Mouse (Mus musculus): Measurements from ENCODE around the gene Amotl1. TPM values are rescaled to one million over a fixed set of nuclear protein-coding genes. Genes with fewer than 3 reads are reported as not detected.

Gene Amotl1
- polyA plus RNA-seq, 1 experiment from 2014 or later, result 19.1 TPM

- Histone ChIP-seq H3K4me2 (ENCODE audit: low read depth) (no peak overlapping the region), H3K4me3 (ENCODE audit: low read depth, low read length) (no peak overlapping the region), H3K9ac (ENCODE audit: low read length) (no peak overlapping the region), H3K36me3 (ENCODE audit: control insufficient read depth, insufficient read depth, low read length) (peaks cover 14% of the 10 kb centered on the region), H3K27me3 (ENCODE audit: control insufficient read depth, insufficient read depth, low read length) (no peaks in the 10 kb centered on the region), H3K27ac (ENCODE audit: low read depth, low read length) (no peak overlapping the region), H3K9me3 (ENCODE audit: control insufficient read depth, low read length) (no peaks in the 10 kb centered on the region), H3K4me1 (ENCODE audit: control insufficient read depth, insufficient read depth, low read length) (no peaks in the 10 kb centered on the region)
- ATAC-seq (ENCODE audit: insufficient read depth, low FRiP score, low TSS enrichment) (no peak), DNase-seq (ENCODE audit: low spot score) (no peak)
- WGBS, result 92% methylated on average over 7 of the region's 7 CpGs
Measured at GRCm38 (mm10) chr9:14563351-14563750, 81.5 kb downstream of the Amotl1 start.

GRCm38 (mm10) chr9:14560545-14560944 lies 84.3 kb downstream of the Amotl1 start:
- Histone ChIP-seq H3K4me1 (ENCODE audit: control insufficient read depth, insufficient read depth, low read length) (no peaks in the 10 kb centered on the region), H3K4me3 (ENCODE audit: low read depth, low read length) (no peak overlapping the region), H3K9me3 (ENCODE audit: control insufficient read depth, low read length) (no peaks in the 10 kb centered on the region), H3K9ac (ENCODE audit: low read length) (no peak overlapping the region), H3K27ac (ENCODE audit: low read depth, low read length) (no peak overlapping the region), H3K4me2 (ENCODE audit: low read depth) (no peak overlapping the region), H3K36me3 (ENCODE audit: control insufficient read depth, insufficient read depth, low read length) (peaks cover 28% of the 10 kb centered on the region), H3K27me3 (ENCODE audit: control insufficient read depth, insufficient read depth, low read length) (no peaks in the 10 kb centered on the region)
- 65% methylated on average over 4 of the region's 4 CpGs for WGBS
- ATAC-seq (ENCODE audit: insufficient read depth, low FRiP score, low TSS enrichment), result no peak
- no peak for DNase-seq (ENCODE audit: low spot score)

GRCm38 (mm10) chr9:14559996-14560395 lies 84.9 kb downstream of the Amotl1 start:
- ATAC-seq (ENCODE audit: insufficient read depth, low FRiP score, low TSS enrichment), result no peak
- Histone ChIP-seq H3K36me3 (ENCODE audit: control insufficient read depth, insufficient read depth, low read length) (peaks cover 28% of the 10 kb centered on the region), H3K27ac (ENCODE audit: low read depth, low read length) (no peak overlapping the region), H3K4me1 (ENCODE audit: control insufficient read depth, insufficient read depth, low read length) (no peaks in the 10 kb centered on the region), H3K9ac (ENCODE audit: low read length) (no peak overlapping the region), H3K4me3 (ENCODE audit: low read depth, low read length) (no peak overlapping the region), H3K27me3 (ENCODE audit: control insufficient read depth, insufficient read depth, low read length) (no peaks in the 10 kb centered on the region), H3K4me2 (ENCODE audit: low read depth) (no peak overlapping the region), H3K9me3 (ENCODE audit: control insufficient read depth, low read length) (no peaks in the 10 kb centered on the region)
- DNase-seq (ENCODE audit: low spot score), result no peak
- 79% methylated on average over 9 of the region's 9 CpGs for WGBS

GRCm38 (mm10) chr9:14559430-14559829 lies 85.4 kb downstream of the Amotl1 start:
- DNase-seq (ENCODE audit: low spot score), result no peak
- Histone ChIP-seq H3K4me1 (ENCODE audit: control insufficient read depth, insufficient read depth, low read length) (no peaks in the 10 kb centered on the region), H3K36me3 (ENCODE audit: control insufficient read depth, insufficient read depth, low read length) (peaks cover 25% of the 10 kb centered on the region), H3K4me3 (ENCODE audit: low read depth, low read length) (no peak overlapping the region), H3K9ac (ENCODE audit: low read length) (no peak overlapping the region), H3K27me3 (ENCODE audit: control insufficient read depth, insufficient read depth, low read length) (no peaks in the 10 kb centered on the region), H3K27ac (ENCODE audit: low read depth, low read length) (no peak overlapping the region), H3K9me3 (ENCODE audit: control insufficient read depth, low read length) (no peaks in the 10 kb centered on the region), H3K4me2 (ENCODE audit: low read depth) (no peak overlapping the region)
- ATAC-seq (ENCODE audit: insufficient read depth, low FRiP score, low TSS enrichment), result no peak
- 81% methylated on average over 10 of the region's 10 CpGs for WGBS

GRCm38 (mm10) chr9:14558332-14558731 lies 86.5 kb downstream of the Amotl1 start:
- no peaks in the 10 kb centered on the region for H3K27me3 ChIP-seq (ENCODE audit: control insufficient read depth, insufficient read depth, low read length)
- ATAC-seq (ENCODE audit: insufficient read depth, low FRiP score, low TSS enrichment) (no peak), DNase-seq (ENCODE audit: low spot score) (no peak)
- H3K4me1 ChIP-seq (ENCODE audit: control insufficient read depth, insufficient read depth, low read length), result no peaks in the 10 kb centered on the region
- peaks cover 21% of the 10 kb centered on the region for H3K36me3 ChIP-seq (ENCODE audit: control insufficient read depth, insufficient read depth, low read length)
- H3K9me3 ChIP-seq (ENCODE audit: control insufficient read depth, low read length), result no peaks in the 10 kb centered on the region
- H3K4me3 ChIP-seq (ENCODE audit: low read depth, low read length), result no peak overlapping the region
- no peak overlapping the region for H3K4me2 ChIP-seq (ENCODE audit: low read depth)
- H3K9ac ChIP-seq (ENCODE audit: low read length), result no peak overlapping the region
- 93% methylated on average over 10 of the region's 10 CpGs for WGBS
- H3K27ac ChIP-seq (ENCODE audit: low read depth, low read length), result no peak overlapping the region

GRCm38 (mm10) chr9:14548366-14548761 lies 96.5 kb downstream of the Amotl1 start:
- no peak overlapping the region for H3K27ac ChIP-seq (ENCODE audit: low read depth, low read length)
- no peak overlapping the region for H3K9ac ChIP-seq (ENCODE audit: low read length)
- WGBS, result 71% methylated on average over 11 of the region's 11 CpGs
- H3K27me3 ChIP-seq (ENCODE audit: control insufficient read depth, insufficient read depth, low read length), result no peaks in the 10 kb centered on the region
- no peak overlapping the region for H3K4me2 ChIP-seq (ENCODE audit: low read depth)
- ATAC-seq (ENCODE audit: insufficient read depth, low FRiP score, low TSS enrichment) (no peak), DNase-seq (ENCODE audit: low spot score) (no peak)
- H3K4me1 ChIP-seq (ENCODE audit: control insufficient read depth, insufficient read depth, low read length), result no peaks in the 10 kb centered on the region
- no peak overlapping the region for H3K4me3 ChIP-seq (ENCODE audit: low read depth, low read length)
- H3K9me3 ChIP-seq (ENCODE audit: control insufficient read depth, low read length), result no peaks in the 10 kb centered on the region
- peaks cover 18% of the 10 kb centered on the region for H3K36me3 ChIP-seq (ENCODE audit: control insufficient read depth, insufficient read depth, low read length)

GRCm38 (mm10) chr9:14547584-14548365 lies 97.1 kb downstream of the Amotl1 start:
- WGBS, result 65% methylated on average over 12 of the region's 12 CpGs

GRCm38 (mm10) chr9:14544034-14544757 lies 100.7 kb downstream of the Amotl1 start:
- H3K4me3 ChIP-seq (ENCODE audit: low read depth, low read length), result no peak overlapping the region
- no peak for DNase-seq (ENCODE audit: low spot score)
- H3K4me2 ChIP-seq (ENCODE audit: low read depth), result no peak overlapping the region
- ATAC-seq (ENCODE audit: insufficient read depth, low FRiP score, low TSS enrichment), result peak; percentile 27; the same call in 1 of the 2 replicates
- H3K27me3 ChIP-seq (ENCODE audit: control insufficient read depth, insufficient read depth, low read length), result no peaks in the 10 kb centered on the region
- 69% methylated on average over 9 of the region's 9 CpGs for WGBS
- no peak overlapping the region for H3K27ac ChIP-seq (ENCODE audit: low read depth, low read length)
- no peak overlapping the region for H3K9ac ChIP-seq (ENCODE audit: low read length)
- H3K9me3 ChIP-seq (ENCODE audit: control insufficient read depth, low read length), result no peaks in the 10 kb centered on the region
- no peaks in the 10 kb centered on the region for H3K4me1 ChIP-seq (ENCODE audit: control insufficient read depth, insufficient read depth, low read length)
- peaks cover 21% of the 10 kb centered on the region for H3K36me3 ChIP-seq (ENCODE audit: control insufficient read depth, insufficient read depth, low read length)

More at GRCm38 (mm10) chr9:14547584-14548365, 97.1 kb downstream of the Amotl1 start:
- H3K4me2 ChIP-seq (ENCODE audit: low read depth), result no peak overlapping the region
- no peak overlapping the region for H3K4me3 ChIP-seq (ENCODE audit: low read depth, low read length)
- H3K27ac ChIP-seq (ENCODE audit: low read depth, low read length), result no peak overlapping the region
- no peaks in the 10 kb centered on the region for H3K27me3 ChIP-seq (ENCODE audit: control insufficient read depth, insufficient read depth, low read length)
- ATAC-seq (ENCODE audit: insufficient read depth, low FRiP score, low TSS enrichment) (no peak), DNase-seq (ENCODE audit: low spot score) (no peak)
- H3K4me1 ChIP-seq (ENCODE audit: control insufficient read depth, insufficient read depth, low read length), result no peaks in the 10 kb centered on the region
- H3K36me3 ChIP-seq (ENCODE audit: control insufficient read depth, insufficient read depth, low read length), result peaks cover 18% of the 10 kb centered on the region
- H3K9ac ChIP-seq (ENCODE audit: low read length), result no peak overlapping the region
- H3K9me3 ChIP-seq (ENCODE audit: control insufficient read depth, low read length), result no peaks in the 10 kb centered on the region

Data from neural tube, embryonic 11.5 days (tissue).